Mouse (Mus musculus): Measurements from ENCODE around the gene B3glct. TPM values are rescaled to one million over a fixed set of nuclear protein-coding genes. Genes with fewer than 3 reads are reported as not detected.

The B3glct gene
- 37.6 TPM for polyA plus RNA-seq (2014; fragmentation: Illumina TruSeq; extraction: RNeasy Lipid Tissue Mini Kit (QIAGEN cat#74804); ENCODE audit: low replicate concordance)

DNA sequence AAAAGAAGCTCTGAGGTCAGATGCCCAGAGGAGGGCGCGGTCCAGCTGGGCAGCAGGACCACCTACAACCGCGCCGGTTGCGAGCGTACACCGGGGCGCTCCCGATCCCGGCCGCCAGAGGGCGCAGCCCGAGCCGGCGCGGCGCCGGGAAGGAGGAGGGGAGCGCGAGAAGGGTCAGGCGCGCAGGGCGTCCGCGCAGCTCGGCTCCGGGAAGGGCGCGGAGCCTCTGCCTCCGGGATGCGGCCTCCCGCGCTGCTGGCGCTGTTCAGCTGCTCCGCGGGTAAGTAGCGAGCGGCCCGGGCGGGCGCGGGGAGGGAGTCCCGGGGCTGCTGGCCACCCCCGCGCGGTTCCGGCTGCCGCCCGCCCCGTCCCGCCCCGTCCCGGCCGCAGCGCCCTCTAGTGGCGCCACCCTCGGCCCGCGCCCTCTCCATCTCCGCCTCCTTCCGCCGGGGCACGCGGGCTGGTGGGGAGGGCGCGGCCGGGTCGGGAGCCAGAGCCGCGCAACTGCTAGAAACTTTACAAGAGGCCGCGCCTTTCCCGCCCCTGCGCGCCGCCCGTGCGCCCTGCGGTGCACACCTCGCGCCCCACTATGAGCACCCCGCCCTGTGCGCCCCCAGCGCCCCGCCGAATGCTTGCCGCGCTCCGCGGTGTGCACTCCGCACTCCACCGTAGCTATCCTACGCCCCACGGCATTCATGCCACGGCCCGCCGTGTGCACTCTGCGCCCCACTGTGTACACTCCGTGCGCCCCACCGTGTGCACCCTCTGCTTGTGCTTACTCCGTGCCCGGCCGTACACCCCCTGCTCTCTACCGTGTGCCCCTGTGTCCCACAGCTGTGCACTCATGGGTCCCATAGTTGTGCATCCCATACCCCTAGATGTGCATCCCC, at the start of gene B3glct:
TSS of gene B3glct (plus strand) at position 131 of the 890 bp plus-strand sequence.

DNA sequence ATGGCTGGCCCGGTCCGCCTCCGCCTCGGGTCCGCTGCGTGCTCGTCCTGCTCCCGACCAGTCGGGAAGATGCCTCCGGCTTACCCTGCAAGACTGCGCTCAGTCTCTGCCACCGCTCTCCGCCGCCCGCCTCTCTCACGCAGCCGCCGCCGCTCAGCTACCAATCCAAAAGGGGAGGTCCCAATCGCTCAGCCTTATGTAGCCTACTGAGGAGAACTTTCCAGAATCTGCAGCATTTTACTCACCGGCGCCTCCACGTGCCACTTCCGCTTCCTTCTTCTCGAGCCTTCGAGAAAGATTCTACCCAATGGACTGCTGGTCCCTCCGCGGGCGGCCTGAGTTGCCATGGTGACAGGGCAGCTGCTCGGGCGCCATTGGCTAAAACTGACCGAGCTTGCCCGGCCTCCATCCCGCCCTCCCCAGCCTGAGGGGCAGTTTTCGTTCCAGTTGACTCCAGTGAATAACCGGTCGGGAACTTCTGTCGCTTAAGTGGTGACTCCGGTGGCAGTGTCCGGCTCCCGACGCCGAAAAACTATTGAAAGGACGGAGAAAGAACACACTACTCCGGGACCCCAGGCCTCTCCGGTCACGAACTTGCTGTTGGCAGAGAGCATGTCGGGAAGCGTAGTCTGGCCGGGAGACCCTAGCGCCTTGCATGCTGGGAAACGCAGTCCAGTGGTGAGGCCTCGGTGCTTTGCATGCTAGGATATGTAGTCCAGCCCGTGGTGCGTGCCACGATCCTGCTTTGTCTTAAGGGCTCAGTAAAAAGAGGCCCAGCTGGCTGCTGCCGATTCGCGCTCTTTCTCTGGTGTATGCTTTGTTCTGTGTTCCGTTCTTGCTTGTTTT, 41.7 kb upstream of the B3glct start, which contains the start of gene Hsph1:
TSS of gene Hsph1 (minus strand) at position 302 of the 846 bp plus-strand sequence.

Other genes starting within 250 kb of the B3glct start
- not detected for gene Tex26, start 238.6 kb upstream of the B3glct start, polyA plus RNA-seq (2014; fragmentation: Illumina TruSeq; extraction: RNeasy Lipid Tissue Mini Kit (QIAGEN cat#74804); ENCODE audit: low replicate concordance)
- gene Wdr95, start 149.6 kb upstream of the B3glct start, polyA plus RNA-seq (2014; fragmentation: Illumina TruSeq; extraction: RNeasy Lipid Tissue Mini Kit (QIAGEN cat#74804); ENCODE audit: low replicate concordance): not detected
- gene Hsph1, start 41.9 kb upstream of the B3glct start, polyA plus RNA-seq (2014; fragmentation: Illumina TruSeq; extraction: RNeasy Lipid Tissue Mini Kit (QIAGEN cat#74804); ENCODE audit: low replicate concordance): 94.9 TPM